Mouse (Mus musculus) hindbrain, embryonic 14.5 days (tissue): ENCODE measurements at regions not wholly inside any gene's neighbourhood (a gene's known extent, or its start where the extent isn't known, plus 50 kb on each side); places are given as distances from the start of the nearest gene placed in this dataset.

Experiments
- ATAC-seq: fragments of 200-750 bp; cut with Nextera tagmentation; 2 replicates; pipeline ENCODE4 v1.8.0; 2017; ENCODE audit warnings: moderate number of reproducible peaks, mild to moderate bottlenecking, moderate TSS enrichment, moderate library complexity; ENCODE audit not compliant: low FRiP score
- DNase-seq: peaks from one replicate; pipeline ENCODE4 v3.0.0-alpha.2; 2015; ENCODE audit warnings: low spot score
- H3K27ac ChIP-seq: fragments of 300-500 bp; sonication (generic); 2 replicates; pipeline ENCODE4 v1.5.1; 2014; ENCODE audit warnings: mild to moderate bottlenecking, moderate library complexity
- H3K27me3 ChIP-seq: fragments of 300-500 bp; sonication (generic); 2 replicates; pipeline ENCODE4 v1.6.1; 2014; ENCODE audit warnings: mild to moderate bottlenecking, low read length, mixed read lengths; ENCODE audit not compliant: control insufficient read depth, insufficient read depth
- H3K36me3 ChIP-seq: fragments of 300-500 bp; sonication (generic); replicated peaks from 2 replicates; pipeline ENCODE4 v1.6.1; 2014; ENCODE audit not compliant: control insufficient read depth, insufficient read depth
- H3K4me1 ChIP-seq: fragments of 300-500 bp; sonication (generic); replicated peaks from 2 replicates; pipeline ENCODE4 v1.6.1; 2014; ENCODE audit warnings: antibody characterized with exemption, low read length, mixed read lengths; ENCODE audit not compliant: control insufficient read depth, insufficient read depth
- H3K4me2 ChIP-seq: fragments of 300-500 bp; sonication (generic); replicated peaks from 2 replicates; pipeline ENCODE4 v1.6.1; 2014; ENCODE audit warnings: mild to moderate bottlenecking, moderate library complexity
- H3K4me3 ChIP-seq: fragments of 300-500 bp; sonication (generic); replicated peaks from 2 replicates; pipeline ENCODE4 v1.5.1; 2014; ENCODE audit warnings: mild to moderate bottlenecking, low read length
- H3K9ac ChIP-seq: fragments of 300-500 bp; sonication (generic); 2 replicates; pipeline ENCODE4 v1.6.1; 2014
- H3K9me3 ChIP-seq: fragments of 300-500 bp; sonication (generic); 2 replicates; pipeline ENCODE4 v1.6.1; 2016; ENCODE audit warnings: low read length; ENCODE audit not compliant: control insufficient read depth
- WGBS: fragments of 180-500 bp; shearing (Covaris S2); extraction: QIAGEN DNeasy Blood & Tissue Kit; methylation state at CpG from one replicate; pipeline ENCODE4 v1.1.7; 2014; 5-methylcytosine and 5-hydroxymethylcytosine counted together

- Histone ChIP-seq H3K4me3 (no peak overlapping the region), H3K4me2 (no peak overlapping the region), H3K27ac (no peak overlapping the region), H3K9me3 (peaks cover 46% of the 10 kb centered on the region), H3K9ac (no peak overlapping the region), H3K4me1 (no peaks in the 10 kb centered on the region), H3K36me3 (no peaks in the 10 kb centered on the region), H3K27me3 (no peaks in the 10 kb centered on the region)
- no peak for DNase-seq
- no peak for ATAC-seq
- 96% methylated on average over 2 of the region's 2 CpGs for WGBS
Observed at GRCm38 (mm10) chr13:33558927-33559326, 74.3 kb downstream of the Serpinb9g start.

- Histone ChIP-seq H3K27ac (no peak overlapping the region), H3K27me3 (no peaks in the 10 kb centered on the region), H3K4me3 (no peak overlapping the region), H3K36me3 (no peaks in the 10 kb centered on the region), H3K9me3 (peaks cover 41% of the 10 kb centered on the region), H3K4me1 (no peaks in the 10 kb centered on the region), H3K4me2 (no peak overlapping the region), H3K9ac (no peak overlapping the region)
- ATAC-seq: no peak
- DNase-seq: no peak
Observed at GRCm38 (mm10) chr13:33559719-33560118, 75.1 kb downstream of the Serpinb9g start.

- 78% methylated on average over 3 of the region's 3 CpGs for WGBS
Observed at GRCm38 (mm10) chr13:33561625-33562024, 77.0 kb downstream of the Serpinb9g start.

GRCm38 (mm10) chr13:33562928-33563327, 78.3 kb downstream of the Serpinb9g start:
- Histone ChIP-seq H3K4me2 (no peak overlapping the region), H3K4me3 (no peak overlapping the region), H3K9ac (no peak overlapping the region), H3K36me3 (no peaks in the 10 kb centered on the region), H3K27me3 (no peaks in the 10 kb centered on the region), H3K27ac (no peak overlapping the region), H3K9me3 (peaks cover 42% of the 10 kb centered on the region), H3K4me1 (no peaks in the 10 kb centered on the region)
- 33% methylated on average over 1 of the region's 1 CpGs for WGBS
- no peak for DNase-seq
- ATAC-seq: no peak

More at GRCm38 (mm10) chr13:33561625-33562024, 77.0 kb downstream of the Serpinb9g start:
- Histone ChIP-seq H3K9me3 (peaks cover 35% of the 10 kb centered on the region), H3K27me3 (no peaks in the 10 kb centered on the region), H3K9ac (no peak overlapping the region), H3K4me1 (no peaks in the 10 kb centered on the region), H3K27ac (no peak overlapping the region), H3K4me2 (no peak overlapping the region), H3K36me3 (no peaks in the 10 kb centered on the region), H3K4me3 (no peak overlapping the region)
- ATAC-seq (no peak), DNase-seq (no peak)

GRCm38 (mm10) chr13:33563366-33563765, 78.8 kb downstream of the Serpinb9g start:
- H3K4me3 ChIP-seq: no peak overlapping the region
- no peaks in the 10 kb centered on the region for H3K4me1 ChIP-seq
- H3K36me3 ChIP-seq: no peaks in the 10 kb centered on the region
- no peak overlapping the region for H3K27ac ChIP-seq
- 28% methylated on average over 1 of the region's 1 CpGs for WGBS
- H3K9me3 ChIP-seq: peaks cover 39% of the 10 kb centered on the region
- no peak overlapping the region for H3K4me2 ChIP-seq
- H3K27me3 ChIP-seq: no peaks in the 10 kb centered on the region
- H3K9ac ChIP-seq: no peak overlapping the region
- DNase-seq (no peak), ATAC-seq (no peak)

- H3K4me3 ChIP-seq: no peak overlapping the region
- no peak overlapping the region for H3K9ac ChIP-seq
- no peaks in the 10 kb centered on the region for H3K36me3 ChIP-seq
- WGBS: 88% methylated on average over 4 of the region's 4 CpGs
- no peak for ATAC-seq
- H3K4me2 ChIP-seq: no peak overlapping the region
- no peak overlapping the region for H3K27ac ChIP-seq
- DNase-seq: no peak
- no peaks in the 10 kb centered on the region for H3K27me3 ChIP-seq
- peaks cover 47% of the 10 kb centered on the region for H3K9me3 ChIP-seq
- H3K4me1 ChIP-seq: no peaks in the 10 kb centered on the region
Observed at GRCm38 (mm10) chr13:33567915-33568314, 83.3 kb downstream of the Serpinb9g start.

GRCm38 (mm10) chr13:33569318-33569717, 84.7 kb downstream of the Serpinb9g start:
- no peak overlapping the region for H3K4me2 ChIP-seq
- no peak overlapping the region for H3K4me3 ChIP-seq
- no peaks in the 10 kb centered on the region for H3K4me1 ChIP-seq
- DNase-seq (no peak), ATAC-seq (no peak)
- no peak overlapping the region for H3K27ac ChIP-seq
- no peaks in the 10 kb centered on the region for H3K27me3 ChIP-seq
- no peaks in the 10 kb centered on the region for H3K36me3 ChIP-seq
- peaks cover 53% of the 10 kb centered on the region for H3K9me3 ChIP-seq
- no peak overlapping the region for H3K9ac ChIP-seq
- 97% methylated on average over 1 of the region's 1 CpGs for WGBS

- Histone ChIP-seq H3K4me1 (no peaks in the 10 kb centered on the region), H3K27me3 (no peaks in the 10 kb centered on the region), H3K4me3 (no peak overlapping the region), H3K4me2 (no peak overlapping the region), H3K36me3 (no peaks in the 10 kb centered on the region), H3K9ac (no peak overlapping the region), H3K9me3 (peaks cover 50% of the 10 kb centered on the region), H3K27ac (no peak overlapping the region)
- DNase-seq (no peak), ATAC-seq (no peak)
- WGBS: 88% methylated on average over 2 of the region's 2 CpGs
Observed at GRCm38 (mm10) chr13:33570836-33571235, 86.2 kb downstream of the Serpinb9g start.

- H3K4me1 ChIP-seq: no peaks in the 10 kb centered on the region
- H3K27ac ChIP-seq: no peak overlapping the region
- no peaks in the 10 kb centered on the region for H3K36me3 ChIP-seq
- DNase-seq (no peak), ATAC-seq (no peak)
- H3K9ac ChIP-seq: no peak overlapping the region
- H3K4me3 ChIP-seq: no peak overlapping the region
- no peaks in the 10 kb centered on the region; the same call in 1 of the 2 replicates for H3K9me3 ChIP-seq
- H3K4me2 ChIP-seq: no peak overlapping the region
- no peaks in the 10 kb centered on the region for H3K27me3 ChIP-seq
Observed at GRCm38 (mm10) chr13:33586065-33586464, 75.1 kb upstream of the Serpinb6d start.
